Mouse (Mus musculus) liver, adult (tissue): ENCODE measurements around the gene Zfp318.

Experiments used
- GATA4 ChIP-seq: IDR thresholded peaks from 2 replicates; pipeline ENCODE4 v1.6.1; 2014; ENCODE audit warnings: mild to moderate bottlenecking, low read length; ENCODE audit not compliant: insufficient replicate concordance

The Zfp318 gene

GRCm38 (mm10) chr17:46383294-46384060 lies at the start of gene Zfp318:
TSS of gene Zfp318 (plus strand) at chr17:46383731.
- no peak for TF ChIP-seq GATA4

- no peak for TF ChIP-seq GATA4
Measured at GRCm38 (mm10) chr17:46336475-46336874, 47.1 kb upstream of the Zfp318 start.

- TF ChIP-seq GATA4 = no peak
Measured at GRCm38 (mm10) chr17:46341208-46341607, 42.3 kb upstream of the Zfp318 start.

GRCm38 (mm10) chr17:46351026-46351700 lies 32.4 kb upstream of the Zfp318 start:
- TF ChIP-seq GATA4 = no peak

- TF ChIP-seq GATA4 = no peak
Measured at GRCm38 (mm10) chr17:46371783-46372182, 11.7 kb upstream of the Zfp318 start.

GRCm38 (mm10) chr17:46378564-46378963 lies 5.0 kb upstream of the Zfp318 start:
- TF ChIP-seq GATA4 = no peak

- TF ChIP-seq GATA4 = no peak
Measured at GRCm38 (mm10) chr17:46384061-46384801, 700 bp downstream of the Zfp318 start.

GRCm38 (mm10) chr17:46388200-46388599 lies 4.7 kb downstream of the Zfp318 start:
- no peak for TF ChIP-seq GATA4

- TF ChIP-seq GATA4 = no peak
Measured at GRCm38 (mm10) chr17:46393012-46393411, 9.5 kb downstream of the Zfp318 start.

- no peak for TF ChIP-seq GATA4
Measured at GRCm38 (mm10) chr17:46394631-46395030, 11.1 kb downstream of the Zfp318 start.

- no peak for TF ChIP-seq GATA4
Measured at GRCm38 (mm10) chr17:46408478-46408877, 24.9 kb downstream of the Zfp318 start.

GRCm38 (mm10) chr17:46418628-46419027 lies 35.1 kb downstream of the Zfp318 start:
- no peak for TF ChIP-seq GATA4

GRCm38 (mm10) chr17:46419717-46420116 lies 36.2 kb downstream of the Zfp318 start:
- no peak for TF ChIP-seq GATA4

- no peak for TF ChIP-seq GATA4
Measured at GRCm38 (mm10) chr17:46426496-46426895, 43.0 kb downstream of the Zfp318 start.

- no peak for TF ChIP-seq GATA4
Measured at GRCm38 (mm10) chr17:46428761-46429414, 45.4 kb downstream of the Zfp318 start, which contains the start of gene Crip3. TSS of gene Crip3 (plus strand) at chr17:46428926.
